Mouse (Mus musculus) cerebellum, adult 2 months (tissue): ENCODE results near the gene Lingo3. TPM values are rescaled to one million over a fixed set of nuclear protein-coding genes. Genes with fewer than 3 reads are reported as not detected.

ENCODE experiments used
- DNase-seq, 2 experiments: peaks; one replicate each; pipeline ENCODE4 v3.0.0; 2021
- H3K27ac ChIP-seq: fragments of 200-500 bp; 2 replicates; pipeline ENCODE4 v1.5.1; 2012; ENCODE audit warnings: low read length, control low read depth, inconsistent platforms; ENCODE audit not compliant: insufficient read depth
- H3K27me3 ChIP-seq: fragments of 200-500 bp; 2 replicates; pipeline ENCODE4 v1.6.1; 2012; ENCODE audit warnings: inconsistent platforms, mild to moderate bottlenecking, low read length, moderate library complexity; ENCODE audit not compliant: control insufficient read depth, insufficient read depth
- H3K4me1 ChIP-seq: fragments of 200-500 bp; 2 replicates; pipeline ENCODE4 v1.6.1; 2011; ENCODE audit warnings: low read length; ENCODE audit not compliant: control insufficient read depth, insufficient read depth
- H3K4me3 ChIP-seq: fragments of 200-500 bp; replicated peaks from 2 replicates; pipeline ENCODE3; 2011; ENCODE audit warnings: mild to moderate bottlenecking, low read depth, low read length, control low read depth; ENCODE audit not compliant: insufficient read depth
- CTCF ChIP-seq: fragments of 200-500 bp; IDR thresholded peaks from 2 replicates; pipeline ENCODE4 v1.5.1; 2011; ENCODE audit warnings: low read depth, mild to moderate bottlenecking, control low read depth, low read length, moderate library complexity, borderline replicate concordance; ENCODE audit not compliant: insufficient read depth
- POLR2A ChIP-seq: fragments of 200-500 bp; IDR thresholded peaks from 2 replicates; pipeline ENCODE4 v1.6.1; 2011; ENCODE audit warnings: low read length, control low read depth, borderline replicate concordance; ENCODE audit not compliant: insufficient read depth
- WGBS: fragments of 180-500 bp; shearing (Covaris S2); methylation state at CpG from one replicate; pipeline ENCODE4 v1.1.7; 2018; 5-methylcytosine and 5-hydroxymethylcytosine counted together
- polyA plus RNA-seq: library from polyadenylated mRNA; depleted of rRNA; stranded (reverse); fragments of >200 nt; gene quantifications from 2 replicates; pipeline ENCODE4 v1.2.3, GENCODE M21; 2012

The Lingo3 gene
- polyA plus RNA-seq, 1 experiment, result 54.4 TPM

GRCm38 (mm10) chr10:80814800-80815199 is 29.0 kb downstream of the Lingo3 start:
- no peak for TF ChIP-seq POLR2A
- TF ChIP-seq CTCF, result no peak
- WGBS, result 34% methylated on average over 7 of the region's 7 CpGs
- Histone ChIP-seq H3K4me3 (no peak overlapping the region), H3K27me3 (no peaks in the 10 kb centered on the region), H3K4me1 (no peaks in the 10 kb centered on the region), H3K27ac (no peak overlapping the region)
- DNase-seq, result no peak

- Histone ChIP-seq H3K4me3 (no peak within 1 kb of the TSS), H3K27me3 (no peaks in the 10 kb centered on the region), H3K27ac (no peak within 1 kb of the TSS), H3K4me1 (peaks cover 2% of the 10 kb centered on the region; the same call in 1 of the 2 replicates)
- no peak for DNase-seq
- TF ChIP-seq CTCF (no peak), POLR2A (no peak)
- WGBS, result 45% methylated on average over 4 of the region's 4 CpGs
Measured at GRCm38 (mm10) chr10:80813366-80813765, 30.5 kb downstream of the Lingo3 start, which contains the start of gene Jsrp1. TSS of gene Jsrp1 (minus strand) at chr10:80813498.

GRCm38 (mm10) chr10:80812391-80813041 is 31.3 kb downstream of the Lingo3 start:
- H3K27ac ChIP-seq, result no peak overlapping the region
- H3K4me3 ChIP-seq, result no peak overlapping the region
- TF ChIP-seq POLR2A (no peak), CTCF (no peak)
- WGBS, result 67% methylated on average over 5 of the region's 5 CpGs
- H3K4me1 ChIP-seq, result peaks cover 7% of the 10 kb centered on the region; the same call in 1 of the 2 replicates
- H3K27me3 ChIP-seq, result no peaks in the 10 kb centered on the region
- DNase-seq, result no peak

GRCm38 (mm10) chr10:80810084-80810483 is 33.8 kb downstream of the Lingo3 start:
- no peak overlapping the region for H3K4me3 ChIP-seq
- no peak overlapping the region for H3K27ac ChIP-seq
- TF ChIP-seq POLR2A, result no peak
- no peak for TF ChIP-seq CTCF
- no peaks in the 10 kb centered on the region for H3K27me3 ChIP-seq
- no peak for DNase-seq
- 13% methylated on average over 18 of the region's 20 CpGs for WGBS
- peaks cover 16% of the 10 kb centered on the region for H3K4me1 ChIP-seq

- 25% methylated on average over 18 of the region's 18 CpGs for WGBS
- no peak for TF ChIP-seq POLR2A
- TF ChIP-seq CTCF, result no peak
- DNase-seq, result no peak
- no peak overlapping the region for H3K4me3 ChIP-seq
- no peaks in the 10 kb centered on the region for H3K27me3 ChIP-seq
- no peak overlapping the region for H3K27ac ChIP-seq
- H3K4me1 ChIP-seq, result peaks cover 16% of the 10 kb centered on the region
Measured at GRCm38 (mm10) chr10:80808985-80809632, 34.7 kb downstream of the Lingo3 start.

- Histone ChIP-seq H3K4me3 (no peak overlapping the region), H3K4me1 (peaks cover 16% of the 10 kb centered on the region), H3K27ac (no peak overlapping the region), H3K27me3 (no peaks in the 10 kb centered on the region)
- no peak for DNase-seq
- 29% methylated on average over 40 of the region's 40 CpGs for WGBS
- TF ChIP-seq POLR2A (no peak), CTCF (no peak)
Measured at GRCm38 (mm10) chr10:80808099-80808984, 35.5 kb downstream of the Lingo3 start.

GRCm38 (mm10) chr10:80807057-80807627 is 36.7 kb downstream of the Lingo3 start:
- TF ChIP-seq POLR2A (peak; percentile 82), CTCF (no peak)
- Histone ChIP-seq H3K27ac (peak overlapping the region; percentile 76), H3K4me3 (peak overlapping the region; percentile 53), H3K4me1 (peaks cover 20% of the 10 kb centered on the region), H3K27me3 (no peaks in the 10 kb centered on the region)
- DNase-seq, result peak; percentile 90 to 94
- under 1% methylated on average over 58 of the region's 58 CpGs for WGBS
